Mouse (Mus musculus) MEL (cell line): ENCODE data around the gene Fam81a. TPM values are rescaled to one million over a fixed set of nuclear protein-coding genes. Genes with fewer than 3 reads are reported as not detected.

ENCODE experiments used
- DNase-seq: peaks from one replicate; pipeline ENCODE4 v3.0.0; 2011; ENCODE audit warnings: low read depth, low spot score
- H3K27ac ChIP-seq: 2 replicates; pipeline ENCODE4 v1.5.1; 2012; ENCODE audit warnings: low read depth, mild to moderate bottlenecking, control low read depth, low read length, moderate library complexity; ENCODE audit not compliant: control insufficient read depth
- H3K27me3 ChIP-seq, 2 experiments: fragments of 150-350 bp in 1 of 2; sonication (generic) in 1 of 2; 2 replicates each; pipeline ENCODE4 v1.6.1; 2012; ENCODE audit warnings: low read length in 2 of 2, mild to moderate bottlenecking in 2 of 2, improper control_type of control experiment in 1 of 2, moderate library complexity in 1 of 2; ENCODE audit not compliant: insufficient read depth in 2 of 2, control insufficient read depth in 1 of 2
- H3K36me3 ChIP-seq, 2 experiments: 2 replicates each; pipeline ENCODE4 v1.6.1; 2012 to 2014; ENCODE audit warnings: low read length in 2 of 2, improper control_type of control experiment in 1 of 2, inconsistent platforms in 1 of 2, mild to moderate bottlenecking in 1 of 2; ENCODE audit not compliant: insufficient read depth in 2 of 2, control insufficient read depth in 1 of 2
- H3K4me1 ChIP-seq, 2 experiments: fragments of 150-350 bp in 1 of 2; sonication (generic) in 1 of 2; 2 replicates each; pipeline ENCODE4 v1.6.1; 2012; ENCODE audit warnings: low read length in 2 of 2, improper control_type of control experiment in 1 of 2, mild to moderate bottlenecking in 1 of 2; ENCODE audit not compliant: insufficient read depth in 2 of 2, control insufficient read depth in 1 of 2
- H3K4me3 ChIP-seq, 2 experiments: fragments of 150-350 bp in 1 of 2; sonication (generic) in 1 of 2; 2 replicates each; pipeline ENCODE4 v1.5.1; 2012; ENCODE audit warnings: low read depth in 2 of 2, low read length in 2 of 2, mild to moderate bottlenecking in 2 of 2, moderate library complexity in 2 of 2, control low read depth in 1 of 2, improper control_type of control experiment in 1 of 2; ENCODE audit not compliant: control insufficient read depth in 1 of 2, insufficient read depth in 1 of 2
- H3K79me2 ChIP-seq: 2 replicates; pipeline ENCODE4 v1.6.1; 2012; ENCODE audit warnings: mild to moderate bottlenecking, low read length, moderate library complexity; ENCODE audit not compliant: control insufficient read depth, poor library complexity, insufficient read depth
- H3K9ac ChIP-seq: 2 replicates; pipeline ENCODE4 v1.6.1; 2012; ENCODE audit warnings: low read depth, mild to moderate bottlenecking, control low read depth, low read length, moderate library complexity; ENCODE audit not compliant: control insufficient read depth, poor library complexity, severe bottlenecking
- H3K9me3 ChIP-seq: fragments of 150-350 bp; sonication (generic); replicated peaks from 2 replicates; pipeline ENCODE4 v1.6.1; 2012; ENCODE audit warnings: mild to moderate bottlenecking, low read length, improper control_type of control experiment, moderate library complexity; ENCODE audit not compliant: insufficient read depth
- BHLHE40 ChIP-seq: IDR thresholded peaks from 2 replicates; pipeline ENCODE4 v1.6.1; 2012; ENCODE audit warnings: low read depth, mild to moderate bottlenecking, inconsistent platforms, low read length, improper control_type of control experiment, borderline replicate concordance
- CHD2 ChIP-seq: IDR thresholded peaks from 2 replicates; pipeline ENCODE4 v1.6.1; 2011; ENCODE audit warnings: low read length, improper control_type of control experiment
- CTCF ChIP-seq, 3 experiments: IDR thresholded peaks in 2 of 3; conservative IDR thresholded peaks in 1 of 3; 2 replicates each; pipeline ENCODE4 v1.5.1; 2011 to 2012; ENCODE audit warnings: low read length in 3 of 3, low read depth in 2 of 3, mild to moderate bottlenecking in 2 of 3, improper control_type of control experiment in 1 of 3, inconsistent platforms in 1 of 3, mixed read lengths in 1 of 3, moderate library complexity in 1 of 3; ENCODE audit not compliant: control insufficient read depth in 1 of 3, insufficient read depth in 1 of 3, poor library complexity in 1 of 3, severe bottlenecking in 1 of 3
- E2F4 ChIP-seq: IDR thresholded peaks from 2 replicates; pipeline ENCODE4 v1.6.1; 2011; ENCODE audit warnings: low read depth, low read length, improper control_type of control experiment, borderline replicate concordance
- ELF1 ChIP-seq: IDR thresholded peaks from 2 replicates; pipeline ENCODE4 v1.6.1; 2014; ENCODE audit warnings: low read depth, mild to moderate bottlenecking, inconsistent platforms, low read length, improper control_type of control experiment, moderate library complexity
- GATA1 ChIP-seq: IDR thresholded peaks from 2 replicates; pipeline ENCODE4 v1.6.1; 2011; ENCODE audit warnings: low read depth, low read length, improper control_type of control experiment
- KAT2A ChIP-seq: conservative IDR thresholded peaks from 2 replicates; pipeline ENCODE4 v1.6.1; 2012; ENCODE audit warnings: low read depth, low read length, improper control_type of control experiment, inconsistent platforms
- MAX ChIP-seq: IDR thresholded peaks from 2 replicates; pipeline ENCODE4 v1.6.1; 2011; ENCODE audit warnings: low read length, improper control_type of control experiment
- MEF2A ChIP-seq: IDR thresholded peaks from 2 replicates; pipeline ENCODE4 v1.6.1; 2014; ENCODE audit warnings: low read depth, mild to moderate bottlenecking, inconsistent platforms, low read length, improper control_type of control experiment; ENCODE audit not compliant: poor library complexity, insufficient replicate concordance, severe bottlenecking; ENCODE audit errors: extremely low read depth
- MXI1 ChIP-seq: IDR thresholded peaks from 2 replicates; pipeline ENCODE4 v1.6.1; 2011; ENCODE audit warnings: mild to moderate bottlenecking, low read depth, low read length, improper control_type of control experiment
- MYB ChIP-seq: IDR thresholded peaks from 2 replicates; pipeline ENCODE4 v1.6.1; 2011; ENCODE audit warnings: mild to moderate bottlenecking, low read depth, low read length, improper control_type of control experiment
- MYC ChIP-seq: IDR thresholded peaks from 2 replicates; pipeline ENCODE4 v1.6.1; 2011; ENCODE audit warnings: low read depth, mild to moderate bottlenecking, low read length, improper control_type of control experiment, moderate library complexity
- NELFE ChIP-seq: IDR thresholded peaks from 2 replicates; pipeline ENCODE4 v1.6.1; 2011; ENCODE audit warnings: low read depth, low read length, improper control_type of control experiment
- NRF1 ChIP-seq: IDR thresholded peaks from 2 replicates; pipeline ENCODE4 v1.6.1; 2014; ENCODE audit warnings: low read depth, mild to moderate bottlenecking, inconsistent platforms, low read length, improper control_type of control experiment, moderate library complexity; ENCODE audit not compliant: poor library complexity, insufficient read depth, severe bottlenecking
- POLR2A ChIP-seq, 2 experiments: IDR thresholded peaks; 2 replicates each; pipeline ENCODE4 v1.6.1; 2011 to 2012; ENCODE audit warnings: low read length in 2 of 2, mild to moderate bottlenecking in 2 of 2, control low read depth in 1 of 2, improper control_type of control experiment in 1 of 2, low read depth in 1 of 2, moderate library complexity in 1 of 2; ENCODE audit not compliant: control insufficient read depth in 1 of 2, insufficient read depth in 1 of 2, poor library complexity in 1 of 2
- POLR2AphosphoS5 ChIP-seq: IDR thresholded peaks from 2 replicates; pipeline ENCODE4 v1.6.1; 2012; ENCODE audit warnings: low read depth, borderline replicate concordance, mild to moderate bottlenecking, inconsistent platforms, low read length, moderate library complexity, mixed read lengths
- RAD21 ChIP-seq: IDR thresholded peaks from 2 replicates; pipeline ENCODE4 v1.6.1; 2011; ENCODE audit warnings: mild to moderate bottlenecking, low read depth, low read length, improper control_type of control experiment
- RCOR1 ChIP-seq: IDR thresholded peaks from 2 replicates; pipeline ENCODE4 v1.6.1; 2012; ENCODE audit warnings: low read depth, mild to moderate bottlenecking, inconsistent platforms, low read length, improper control_type of control experiment
- SIN3A ChIP-seq: IDR thresholded peaks from 2 replicates; pipeline ENCODE4 v1.6.1; 2012; ENCODE audit warnings: low read length, improper control_type of control experiment, inconsistent platforms
- SMC3 ChIP-seq: IDR thresholded peaks from 2 replicates; pipeline ENCODE4 v1.6.1; 2011; ENCODE audit warnings: low read depth, low read length, improper control_type of control experiment
- TAL1 ChIP-seq: IDR thresholded peaks from 2 replicates; pipeline ENCODE4 v1.6.1; 2012; ENCODE audit warnings: mild to moderate bottlenecking, inconsistent platforms, low read length, moderate library complexity, mixed read lengths
- TBP ChIP-seq: IDR thresholded peaks from 2 replicates; pipeline ENCODE4 v1.8.0; 2011; ENCODE audit warnings: low read depth, low read length, improper control_type of control experiment
- USF1 ChIP-seq: IDR thresholded peaks from 2 replicates; pipeline ENCODE4 v1.6.1; 2014; ENCODE audit warnings: low read depth, mild to moderate bottlenecking, inconsistent platforms, low read length, improper control_type of control experiment, moderate library complexity
- ZC3H11A ChIP-seq: IDR thresholded peaks from 2 replicates; pipeline ENCODE4 v1.6.1; 2012; ENCODE audit warnings: low read depth, mild to moderate bottlenecking, inconsistent platforms, low read length, improper control_type of control experiment
- ZNF384 ChIP-seq: IDR thresholded peaks from 2 replicates; pipeline ENCODE4 v1.6.1; 2012; ENCODE audit warnings: low read depth, mild to moderate bottlenecking, inconsistent platforms, low read length, improper control_type of control experiment
- polyA plus RNA-seq, 2 experiments: library from polyadenylated mRNA; stranded (reverse) in 1 of 2; unstranded in 1 of 2; fragments of >175 nt in 1 of 2; fragments of >200 nt in 1 of 2; gene quantifications; 2 replicates each; pipeline versions ENCODE4 v1.2.1 to v1.2.4; 2012; ENCODE audit warnings: low replicate concordance in 2 of 2, low read depth in 1 of 2; ENCODE audit not compliant: insufficient read length in 2 of 2, insufficient read depth in 1 of 2, missing spikeins in 1 of 2
- total RNA-seq: library from RNA; depleted of rRNA; stranded (reverse); fragments of 300-350 nt; gene quantifications from 2 replicates; pipeline ENCODE4 v1.2.3, GENCODE M21; 2012

The Fam81a gene
- total and polyA plus RNA-seq, 3 experiments = not detected

GRCm38 (mm10) chr9:70080976-70081375, 61.4 kb downstream of the Fam81a start:
- Histone ChIP-seq H3K27me3 (peaks cover 0 to 4% of the 10 kb centered on the region in 2 experiments; a peak in 1 of 4 replicates), H3K27ac (no peak overlapping the region), H3K4me3 (no peak overlapping the region), H3K9ac (no peak overlapping the region), H3K36me3 (no peaks in the 10 kb centered on the region), H3K79me2 (no peaks in the 10 kb centered on the region), H3K4me1 (no peaks in the 10 kb centered on the region), H3K9me3 (no peaks in the 10 kb centered on the region)
- no peak for TF ChIP-seq BHLHE40
- TF ChIP-seq TBP = no peak
- no peak for TF ChIP-seq NELFE
- peak; percentile 61; the same call in 1 of the 2 replicates for TF ChIP-seq ZNF384
- peak; percentile 74 for TF ChIP-seq SMC3
- peak in 1 of 3 experiments; percentile 58; a peak in 2 of 6 replicates for TF ChIP-seq CTCF (IDR thresholded peaks at IDR 0.05 in 2 of 3, conservative IDR thresholded peaks at IDR 0.05 in 1 of 3; ENCODE audit: control insufficient read depth in 1 of 3, insufficient read depth in 1 of 3, low read depth in 2 of 3, low read length in 3 of 3, poor library complexity in 1 of 3, severe bottlenecking in 1 of 3)
- peak; percentile 44; the same call in 1 of the 2 replicates for TF ChIP-seq ZC3H11A
- TF ChIP-seq RAD21 = peak; percentile 54
- DNase-seq = peak; percentile 34

DNA sequence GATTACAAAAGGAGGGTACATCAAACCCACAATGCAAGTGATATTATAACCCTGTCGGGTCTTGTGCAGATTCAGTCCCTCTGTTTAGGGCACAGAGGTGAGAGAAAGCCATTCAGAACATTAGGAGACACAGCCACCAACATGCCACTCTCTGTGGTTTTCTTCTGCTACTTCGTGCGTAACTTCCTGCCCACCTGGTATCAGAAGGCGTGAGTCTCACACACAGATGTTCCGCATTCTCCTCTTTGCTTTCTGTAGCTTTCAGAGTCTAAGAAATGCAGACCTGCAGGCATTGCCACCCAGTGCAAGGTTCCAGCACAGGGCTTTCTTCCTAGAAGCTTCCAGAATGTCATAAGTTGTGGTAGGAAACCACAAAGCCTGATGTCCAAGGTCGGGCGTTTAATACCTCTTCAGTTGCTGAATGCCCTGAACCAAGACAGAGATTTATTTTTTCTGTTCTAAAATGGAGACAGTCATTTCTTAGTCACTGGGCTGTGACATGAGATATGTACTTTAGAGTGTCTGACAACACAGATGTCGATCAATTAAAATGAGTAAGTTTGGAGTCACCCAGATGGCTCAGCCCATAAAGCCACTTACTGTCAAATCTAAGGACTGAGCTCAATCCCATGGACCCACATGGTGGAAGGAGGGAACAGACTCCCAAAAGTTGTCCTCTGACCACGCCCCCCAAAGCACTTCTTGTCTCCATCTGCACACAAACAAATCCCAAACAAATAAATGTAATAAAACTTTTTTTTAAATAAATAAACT, 62.1 kb downstream of the Fam81a start:
- TF ChIP-seq SIN3A (no peak), ELF1 (no peak), MYC (no peak), MEF2A (no peak), ZNF384 (no peak), POLR2A (IDR thresholded peaks at IDR 0.05; ENCODE audit: control insufficient read depth in 1 of 2, insufficient read depth in 1 of 2, low read depth in 1 of 2, low read length in 2 of 2, poor library complexity in 1 of 2) (no peak)
- Histone ChIP-seq H3K4me1 (no peaks in the 10 kb centered on the region), H3K9me3 (no peaks in the 10 kb centered on the region), H3K9ac (no peak overlapping the region), H3K27ac (no peak overlapping the region), H3K27me3 (peaks cover 0 to 4% of the 10 kb centered on the region in 2 experiments; a peak in 1 of 4 replicates), H3K79me2 (no peaks in the 10 kb centered on the region), H3K36me3 (no peaks in the 10 kb centered on the region), H3K4me3 (no peak overlapping the region)
- no peak for DNase-seq

- Histone ChIP-seq H3K9me3 (no peaks in the 10 kb centered on the region), H3K36me3 (no peaks in the 10 kb centered on the region), H3K9ac (no peak overlapping the region), H3K27ac (no peak overlapping the region), H3K4me3 (no peak overlapping the region), H3K79me2 (no peaks in the 10 kb centered on the region), H3K4me1 (no peaks in the 10 kb centered on the region), H3K27me3 (peaks cover 2 to 4% of the 10 kb centered on the region in 2 experiments; a peak in 1 of 4 replicates)
- peak; percentile 8 for DNase-seq
- TF ChIP-seq USF1 (no peak), MYB (no peak), NRF1 (no peak), RCOR1 (no peak), CHD2 (no peak), MYC (no peak), E2F4 (no peak), MAX (no peak), GATA1 (no peak), MXI1 (no peak), TAL1 (no peak), SIN3A (no peak), NELFE (no peak), POLR2AphosphoS5 (no peak), BHLHE40 (no peak), KAT2A (no peak), RAD21 (no peak)
These were observed 64.3 kb downstream of the Fam81a start for GRCm38 (mm10) chr9:70078034-70078433.
